Mouse (Mus musculus): Measurements from ENCODE around the gene Abhd16a. TPM values are rescaled to one million over a fixed set of nuclear protein-coding genes. Genes with fewer than 3 reads are reported as not detected.

Gene Abhd16a
- total RNA-seq, 4 experiments from 2014 or later = 96.2 to 115 (median 106) TPM

DNA sequence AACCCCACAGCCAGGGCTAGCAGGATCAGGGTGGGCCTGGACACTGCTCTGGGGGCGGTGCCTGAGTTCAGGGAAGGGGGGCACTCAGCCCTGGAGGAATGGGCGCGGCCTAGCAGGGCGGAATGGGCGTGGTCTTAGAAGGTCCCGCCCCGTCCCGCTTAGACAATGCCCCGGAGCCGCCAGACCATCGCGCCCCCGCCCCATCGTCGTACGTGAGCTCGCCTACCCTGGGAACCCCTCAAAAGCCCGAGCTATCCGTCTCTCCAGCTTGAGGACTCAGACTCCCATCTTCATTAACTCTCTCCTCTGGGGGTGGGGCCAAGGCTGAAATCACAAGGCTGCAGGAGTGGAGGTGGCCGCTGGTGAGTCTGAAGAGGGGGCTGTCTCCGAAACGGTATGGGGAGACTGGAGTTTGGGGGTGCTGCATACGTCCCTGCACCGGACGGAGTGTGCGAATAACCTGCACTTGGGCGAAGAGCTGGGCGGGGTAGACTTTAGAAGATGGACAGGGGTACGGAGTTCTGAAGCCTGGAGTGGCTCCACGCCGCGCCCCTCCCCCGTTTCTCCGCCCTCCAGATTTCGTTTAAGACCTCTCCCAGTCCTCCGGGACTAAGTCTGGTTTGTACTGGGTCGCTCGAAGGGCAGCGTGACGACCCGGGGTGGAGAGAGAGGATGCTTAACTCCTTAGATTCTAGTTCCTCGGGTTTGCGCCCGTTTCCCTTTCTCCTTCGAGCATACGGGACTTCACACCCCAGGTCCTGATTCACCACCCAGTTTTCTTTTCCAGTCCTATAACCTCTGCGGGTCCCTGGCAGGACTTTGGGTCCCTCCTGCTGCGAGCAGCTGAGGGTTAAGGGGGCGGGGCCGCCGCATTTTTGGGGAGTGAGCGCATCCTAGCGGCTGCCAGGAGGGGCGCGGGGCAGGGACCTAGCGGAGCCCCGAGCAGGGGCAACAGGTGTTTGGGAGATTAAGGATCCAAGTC is 29.9 kb upstream of the Abhd16a start, which contains the start of gene Ddah2:
Gene Ddah2, plus strand, starts transcription at position 125 of the 982 bp plus-strand sequence.
- peak; percentile 47 to 61 for DNase-seq (ENCODE audit: low spot score in 2 of 2)

DNA sequence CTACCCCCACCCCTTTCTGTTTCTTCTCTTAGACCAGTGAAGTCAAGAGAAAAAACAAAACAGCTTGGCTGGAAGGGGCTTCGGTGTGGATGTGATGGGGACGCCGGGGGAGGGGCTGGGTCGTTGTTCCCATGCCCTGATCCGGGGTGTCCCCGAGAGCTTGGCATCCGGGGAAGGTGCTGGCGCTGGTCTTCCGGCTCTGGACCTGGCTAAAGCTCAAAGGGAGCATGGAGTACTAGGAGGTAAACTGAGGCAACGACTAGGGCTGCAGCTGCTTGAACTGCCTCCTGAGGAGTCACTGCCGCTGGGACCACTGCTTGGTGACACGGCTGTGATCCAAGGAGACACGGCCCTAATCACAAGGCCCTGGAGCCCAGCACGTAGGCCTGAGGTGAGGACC is 29.0 kb upstream of the Abhd16a start:
- no peak for DNase-seq (ENCODE audit: low spot score in 2 of 2)

DNA sequence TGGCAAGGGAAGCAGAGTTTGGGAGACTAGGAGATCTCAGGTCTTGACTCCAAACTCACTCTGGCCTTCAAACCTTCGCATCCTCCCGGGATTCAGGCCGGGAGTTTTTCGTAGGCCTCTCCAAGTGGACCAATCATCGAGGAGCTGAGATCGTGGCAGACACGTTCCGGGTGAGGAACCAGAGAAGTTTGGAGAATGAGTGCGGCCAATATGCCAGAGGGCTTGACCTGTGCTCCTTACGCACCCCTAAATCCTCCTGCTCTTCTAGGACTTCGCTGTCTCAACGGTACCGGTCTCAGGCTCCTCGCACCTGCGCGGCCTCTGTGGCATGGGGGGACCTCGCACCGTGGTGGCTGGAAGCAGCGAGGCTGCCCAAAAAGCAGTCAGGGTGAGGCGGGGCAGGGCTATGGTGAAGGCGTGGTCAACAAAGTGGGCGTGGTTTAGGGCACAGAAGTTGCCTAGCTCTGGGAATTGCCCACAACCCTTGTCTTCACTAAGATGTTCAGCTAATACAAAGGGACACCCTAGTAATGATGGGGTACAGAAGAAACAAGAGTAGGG is 28.2 kb upstream of the Abhd16a start:
- DNase-seq (ENCODE audit: low spot score in 2 of 2) = no peak

DNA sequence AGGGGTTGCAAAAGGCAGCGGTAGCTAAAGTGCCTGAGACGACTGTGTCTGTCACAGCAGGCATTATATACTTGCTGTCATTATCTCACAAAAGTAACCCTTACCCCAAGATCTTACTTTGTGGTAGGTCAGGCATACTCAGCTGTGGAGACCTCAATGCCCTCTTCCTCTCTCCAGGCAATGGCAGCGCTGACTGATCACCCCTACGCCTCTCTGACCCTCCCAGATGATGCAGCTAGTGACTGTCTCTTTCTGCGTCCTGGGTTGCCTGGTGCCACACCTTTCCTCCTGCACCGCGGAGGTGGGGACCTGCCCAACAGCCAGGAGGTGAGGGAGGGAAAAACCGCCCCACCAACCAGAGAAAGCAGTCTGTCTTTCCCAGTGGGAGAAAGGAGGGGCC is 27.8 kb upstream of the Abhd16a start:
- DNase-seq (ENCODE audit: low spot score in 2 of 2) = no peak

DNA sequence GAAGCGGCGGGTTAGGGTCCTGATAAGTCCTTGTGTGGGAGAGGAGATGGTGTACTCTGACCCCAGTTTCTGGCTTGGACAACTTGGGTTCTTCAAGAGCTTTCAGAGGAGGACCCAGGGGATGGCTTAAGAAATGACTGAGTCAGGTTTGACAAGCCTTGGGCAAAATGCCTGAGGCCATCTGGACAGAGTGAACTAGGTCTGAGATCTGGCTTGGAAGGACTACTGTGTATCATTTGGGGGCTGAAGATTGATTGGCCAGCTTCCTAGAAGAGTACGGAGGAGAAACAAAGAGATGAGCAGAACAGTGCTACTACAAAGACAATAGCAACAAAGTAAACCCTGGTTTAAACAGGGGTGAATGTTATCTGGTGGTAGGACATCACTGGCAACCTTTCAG is 25.6 kb upstream of the Abhd16a start:
- DNase-seq (ENCODE audit: low spot score in 2 of 2) = no peak

DNA sequence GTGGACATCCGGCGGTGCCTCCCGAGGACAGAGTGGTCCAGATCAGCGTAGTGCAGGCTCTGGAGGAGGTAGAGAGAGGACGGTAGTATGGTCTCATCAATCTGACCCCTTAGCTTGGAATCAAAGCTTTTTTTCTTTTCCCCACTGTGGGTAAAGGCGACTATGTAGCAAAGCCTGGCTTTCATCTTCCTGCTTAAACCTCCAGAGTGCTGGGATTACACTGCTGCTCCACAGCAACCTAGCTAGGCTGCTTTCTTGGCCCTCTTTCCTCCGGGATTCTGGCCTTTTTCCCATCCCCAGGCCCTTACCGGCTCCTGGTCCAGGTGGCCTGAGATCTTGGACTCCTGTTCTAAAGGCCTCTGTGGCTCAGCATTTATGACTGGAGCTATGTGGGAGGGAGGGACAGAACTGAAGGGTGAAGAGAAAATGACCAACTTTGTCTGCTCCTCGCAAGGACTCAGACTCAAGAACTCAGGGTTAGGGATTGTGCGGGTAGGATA is 24.6 kb upstream of the Abhd16a start:
- no peak for DNase-seq (ENCODE audit: low spot score in 2 of 2)

DNA sequence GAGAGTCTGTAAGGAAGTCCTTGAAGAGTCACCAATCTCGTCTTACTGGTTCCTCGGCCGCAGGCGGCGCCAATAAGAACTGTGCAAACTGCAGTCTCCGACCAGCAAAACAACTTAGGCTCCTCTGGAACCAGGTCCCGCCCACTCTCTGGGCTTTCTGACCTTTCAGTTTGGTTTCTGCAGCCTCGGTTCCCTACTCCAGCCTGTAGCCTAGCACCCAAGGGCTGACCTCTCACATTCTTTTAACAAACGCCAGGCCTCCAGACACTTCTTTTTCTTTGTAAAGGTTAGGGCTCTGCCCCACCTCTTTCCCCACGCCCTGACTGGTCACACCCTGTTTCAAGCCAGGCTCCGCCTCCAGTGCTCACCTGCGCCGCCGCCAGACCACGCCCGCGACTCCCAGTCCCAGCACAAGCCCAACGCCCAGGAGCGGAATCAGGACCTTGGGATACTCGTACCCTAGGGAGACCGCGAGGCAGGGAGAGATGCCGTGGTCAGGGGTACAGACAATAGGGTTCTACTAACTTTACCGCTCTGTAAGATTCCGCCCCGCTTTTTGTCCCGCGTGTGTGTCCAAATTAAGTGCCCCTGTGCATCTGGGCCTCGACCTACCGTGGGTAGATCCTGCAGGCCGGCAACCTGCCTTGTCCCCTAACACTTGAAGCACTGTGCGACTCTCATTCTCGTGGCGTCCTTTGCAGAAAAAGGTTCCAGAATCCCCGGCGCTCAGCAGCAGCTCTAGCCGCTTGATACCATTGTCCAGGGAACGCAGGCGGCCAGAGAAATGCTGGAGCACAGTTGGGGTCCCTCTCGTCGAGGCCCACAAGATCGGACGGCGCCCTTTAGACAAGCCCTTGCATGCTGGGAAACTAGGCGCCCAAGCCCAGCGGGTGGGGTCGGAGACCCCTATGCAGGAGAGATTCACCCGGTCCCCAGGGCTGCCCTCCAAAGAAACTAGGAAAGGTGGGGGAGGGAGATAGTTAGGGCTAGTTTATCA is 23.8 kb upstream of the Abhd16a start, which contains the start of gene Ly6g6c:
Gene Ly6g6c, plus strand, starts transcription at position 438 of the 997 bp plus-strand sequence.
- no peak for DNase-seq (ENCODE audit: low spot score in 2 of 2)

DNA sequence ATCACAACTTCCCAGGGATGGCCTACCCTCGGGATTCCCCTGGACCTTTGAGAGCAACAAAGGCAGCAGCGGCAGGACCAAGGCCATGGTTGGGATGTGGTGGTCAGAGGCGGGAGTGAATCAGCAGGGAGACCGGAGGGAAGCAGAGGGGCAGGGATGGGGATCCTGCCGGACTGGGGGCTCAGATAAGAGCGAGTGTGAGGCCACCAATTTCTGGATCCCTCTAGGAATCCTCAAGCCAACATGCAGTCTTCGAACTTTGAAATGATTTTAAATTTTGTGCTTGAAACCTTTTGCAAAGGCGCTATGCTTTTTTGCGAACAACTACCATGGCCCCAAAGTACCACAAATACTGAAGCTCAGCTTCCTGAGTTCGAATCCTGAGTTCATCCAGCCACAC is 23.0 kb upstream of the Abhd16a start, which contains the start of gene Mpig6b:
Gene Mpig6b, minus strand, starts transcription at position 101 of the 400 bp plus-strand sequence.
- no peak for DNase-seq (ENCODE audit: low spot score in 2 of 2)

DNA sequence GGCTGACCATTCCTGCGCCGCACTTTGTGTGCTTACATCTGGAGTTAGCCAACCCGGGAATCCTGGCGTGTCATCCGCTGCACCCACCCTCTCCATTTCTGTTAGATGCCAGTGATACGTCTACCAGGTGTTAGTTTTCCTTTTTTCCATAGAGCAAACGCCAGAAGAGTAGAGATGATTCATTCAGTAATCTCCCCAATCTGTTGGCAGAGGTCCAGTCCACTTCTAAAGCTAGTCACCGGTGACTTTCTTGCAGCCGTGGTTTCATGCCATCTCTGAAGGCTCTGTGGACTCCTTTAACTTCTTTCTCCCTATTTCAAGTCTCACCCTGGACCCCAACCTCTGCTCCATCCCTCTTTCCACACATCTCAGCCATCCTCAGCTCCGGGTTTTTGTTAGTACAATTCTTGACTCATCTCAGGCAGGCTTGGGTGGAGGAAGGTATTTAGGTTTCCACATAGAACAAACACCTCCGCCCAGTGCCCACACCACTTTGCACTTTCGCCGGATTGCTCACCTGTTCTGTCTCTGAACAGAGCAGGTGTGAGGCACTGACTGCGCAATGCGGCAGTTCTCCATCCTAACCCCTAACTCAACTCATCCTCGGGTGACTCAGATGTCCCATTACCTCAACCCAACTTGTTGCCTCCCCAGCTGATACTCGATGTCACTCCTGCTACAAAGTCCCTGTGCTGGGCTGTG is 20.7 kb upstream of the Abhd16a start:
- DNase-seq (ENCODE audit: low spot score in 2 of 2) = no peak

DNA sequence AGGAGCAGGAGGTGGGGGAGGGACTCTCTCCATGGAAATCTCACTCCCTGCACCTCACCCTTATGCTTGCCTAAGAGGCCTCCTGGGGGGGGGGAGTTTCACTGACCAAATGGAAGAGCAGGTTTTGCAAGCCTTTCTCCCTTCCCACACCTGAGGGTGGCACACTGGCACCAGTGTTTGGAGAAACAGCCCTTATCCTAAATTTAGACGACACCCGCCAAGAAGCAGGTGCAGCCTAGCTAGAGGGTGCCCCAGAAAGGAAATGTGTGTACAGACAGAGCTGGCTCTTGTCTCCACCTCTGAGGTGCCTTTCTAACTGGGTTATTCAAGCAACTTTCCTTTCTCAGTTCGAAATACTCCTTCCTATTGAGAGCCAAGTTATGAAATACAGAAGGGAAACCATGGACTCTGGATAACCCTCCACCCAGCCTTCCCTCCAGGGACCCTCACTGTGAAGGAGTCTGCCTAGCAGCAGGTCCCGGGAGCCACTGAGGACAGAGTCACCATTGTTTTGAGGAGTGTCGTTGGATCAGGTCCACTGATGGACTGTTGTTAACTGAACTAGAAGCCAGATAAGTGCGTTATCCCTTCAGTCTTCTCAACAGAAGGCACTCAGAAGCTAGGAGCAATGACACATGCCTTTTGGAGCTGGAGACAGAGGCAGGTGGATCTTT is 18.4 kb upstream of the Abhd16a start:
- DNase-seq (ENCODE audit: low spot score in 2 of 2) = no peak

DNA sequence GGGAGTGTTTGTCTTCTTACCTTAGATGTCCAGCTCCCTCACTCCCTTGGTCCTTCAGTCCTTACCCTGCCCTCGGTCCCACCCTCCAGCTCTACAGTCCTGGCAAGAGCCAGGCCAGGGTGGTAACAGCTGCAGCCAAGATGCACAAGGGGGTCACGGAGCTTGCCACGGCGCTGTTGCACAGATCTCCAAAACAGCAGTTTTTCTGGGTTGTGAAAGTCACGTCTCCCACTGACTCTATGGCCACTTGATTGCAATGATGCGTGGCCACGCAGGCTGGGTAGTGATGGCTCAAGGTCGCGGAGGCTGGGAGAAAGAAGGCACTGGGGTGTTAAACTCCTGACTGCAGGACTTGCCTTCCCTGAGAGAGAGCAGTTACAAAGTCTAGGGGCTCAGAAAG is 17.6 kb upstream of the Abhd16a start:
- no peak for DNase-seq (ENCODE audit: low spot score in 2 of 2)

DNA sequence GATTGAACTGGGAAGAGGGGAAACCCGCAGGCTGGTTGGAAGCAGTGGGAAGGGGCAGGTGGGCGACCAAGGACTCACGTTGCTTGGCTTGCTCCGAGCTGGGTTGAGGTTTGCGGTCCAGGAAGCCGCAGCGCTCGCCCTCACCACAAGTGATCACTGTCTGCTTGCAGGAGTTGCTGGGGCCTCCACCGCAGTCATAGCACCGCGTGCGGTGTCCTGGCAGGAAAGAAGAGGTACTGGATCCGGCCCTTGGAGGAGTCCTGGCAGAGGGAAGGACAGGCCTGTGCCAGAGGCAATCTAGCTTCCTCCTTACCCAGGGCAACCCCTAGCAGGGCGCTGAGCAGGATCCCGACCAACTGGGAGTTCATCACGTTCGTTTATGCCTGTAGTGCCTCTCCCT is 15.0 kb upstream of the Abhd16a start:
- DNase-seq (ENCODE audit: low spot score in 2 of 2) = no peak

DNA sequence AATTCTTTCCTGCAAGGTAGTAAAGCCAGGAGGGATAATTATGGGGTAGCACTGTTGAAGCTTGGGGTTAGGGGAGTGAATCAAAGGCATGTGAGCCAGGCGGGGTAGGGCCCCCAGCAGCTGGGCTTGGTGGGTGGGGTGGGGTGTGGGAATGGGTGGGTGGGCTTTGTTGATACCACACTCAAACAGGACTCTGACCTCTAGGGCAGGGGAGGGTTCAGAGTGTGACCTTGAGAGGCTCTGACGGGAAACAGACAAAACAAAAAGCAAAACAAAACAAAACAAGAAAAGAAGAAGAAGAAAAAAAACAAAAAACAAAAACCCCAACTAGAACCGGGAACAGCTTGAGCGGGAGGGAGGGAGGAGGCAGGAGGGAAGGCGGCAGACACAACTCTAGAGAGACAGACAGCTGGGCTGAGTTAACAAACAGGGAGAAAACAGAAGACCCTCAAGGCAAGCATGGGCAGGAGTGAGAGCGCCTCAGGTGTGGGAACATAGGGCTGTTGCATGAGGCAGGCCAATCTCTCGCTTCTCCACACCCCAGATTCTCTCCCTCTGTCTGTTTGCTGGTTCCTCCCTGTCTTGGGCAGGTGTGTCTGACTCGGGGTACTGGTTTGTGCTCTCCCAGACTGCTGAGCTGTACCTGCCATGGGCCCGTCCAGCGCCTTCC is 12.4 kb upstream of the Abhd16a start, which contains the start of gene Ly6g6e:
Gene Ly6g6e, plus strand, starts transcription at position 396 of the 670 bp plus-strand sequence.
- DNase-seq (ENCODE audit: low spot score in 2 of 2) = no peak

DNA sequence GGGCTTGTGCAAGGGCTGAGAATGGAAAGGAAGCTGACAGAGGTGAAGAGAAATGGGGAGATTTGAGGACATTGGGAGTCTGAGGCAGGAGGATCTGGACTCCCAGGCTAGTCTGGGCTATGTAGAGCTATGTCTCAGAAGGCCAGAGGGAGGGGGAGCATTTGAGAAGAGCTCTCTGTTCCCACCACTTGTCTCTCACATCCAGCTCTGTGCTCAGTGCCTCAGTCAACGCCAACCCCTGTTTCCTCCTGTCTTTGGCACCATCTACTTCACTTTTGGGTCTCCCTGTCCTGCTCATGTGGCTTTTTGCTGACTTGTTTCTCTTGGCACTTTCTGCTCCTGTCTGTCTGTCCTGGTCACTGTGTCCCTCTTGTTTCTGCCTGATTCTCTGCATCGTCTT is 11.8 kb upstream of the Abhd16a start:
- DNase-seq (ENCODE audit: low spot score in 2 of 2) = no peak

DNA sequence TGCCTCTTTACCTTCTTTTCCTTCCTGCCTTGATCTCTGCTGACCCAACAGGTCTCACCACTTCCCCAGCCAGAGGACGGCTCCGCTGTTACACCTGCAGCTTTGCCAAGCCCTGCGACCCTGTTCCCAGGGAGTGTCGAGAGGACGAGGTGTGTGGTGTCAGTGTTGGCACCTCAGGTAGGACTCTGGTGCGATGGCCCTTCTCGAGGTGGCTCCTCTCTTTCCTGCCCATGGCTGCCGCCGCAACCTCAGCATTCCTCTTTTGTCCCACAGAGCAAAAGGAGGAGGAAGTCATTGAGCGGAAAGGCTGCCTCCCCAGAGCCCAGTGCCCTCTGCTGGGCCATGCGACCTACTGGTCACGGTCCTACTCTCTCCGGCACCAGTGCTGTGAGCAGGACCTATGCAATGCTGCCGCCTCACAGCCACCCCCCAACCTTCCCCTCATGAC is 11.3 kb upstream of the Abhd16a start, which contains the start of gene Ly6g6d:
Gene Ly6g6d, minus strand, starts transcription at position 280 of the 448 bp plus-strand sequence.
- DNase-seq (ENCODE audit: low spot score in 2 of 2) = no peak

DNA sequence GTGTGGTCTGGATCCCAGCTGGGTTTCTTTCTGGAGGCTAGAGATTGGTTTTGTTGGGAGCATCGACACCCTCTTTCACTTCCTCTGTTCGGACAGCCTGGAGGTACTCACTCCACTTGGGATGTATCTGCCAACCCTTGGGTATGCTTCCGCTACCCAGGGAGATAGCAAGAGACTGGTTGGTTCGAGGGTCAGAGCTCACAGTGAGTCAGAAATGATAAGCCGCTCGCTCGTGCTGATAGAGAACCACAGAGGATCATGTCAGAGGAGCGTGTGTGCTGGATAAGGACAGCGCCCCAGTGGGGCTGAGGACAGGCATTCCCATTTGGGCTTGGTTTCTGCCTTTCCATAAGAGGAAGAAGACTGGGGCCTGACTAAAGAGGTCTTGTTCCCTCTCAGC is 9.3 kb upstream of the Abhd16a start:
- DNase-seq (ENCODE audit: low spot score in 2 of 2) = no peak

DNA sequence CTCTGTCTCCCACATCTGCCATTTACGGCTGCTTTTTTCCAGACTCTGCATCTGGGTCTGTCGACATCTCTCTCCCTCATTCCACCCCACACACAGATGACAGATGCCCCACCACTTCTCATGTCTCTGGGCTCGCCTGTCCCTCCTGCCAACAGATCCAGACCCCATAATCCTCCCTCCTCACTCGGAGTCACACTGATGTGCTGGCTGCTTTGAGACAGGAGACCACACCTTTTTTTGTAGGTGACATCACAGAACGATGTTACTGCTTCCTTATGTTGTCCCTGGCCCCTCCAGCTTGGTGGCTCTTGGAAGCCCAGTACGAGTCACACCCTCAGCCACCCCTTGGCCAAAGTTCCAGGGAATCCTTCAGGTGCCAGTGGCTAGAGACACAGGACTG is 8.8 kb upstream of the Abhd16a start:
- no peak for DNase-seq (ENCODE audit: low spot score in 2 of 2)

DNA sequence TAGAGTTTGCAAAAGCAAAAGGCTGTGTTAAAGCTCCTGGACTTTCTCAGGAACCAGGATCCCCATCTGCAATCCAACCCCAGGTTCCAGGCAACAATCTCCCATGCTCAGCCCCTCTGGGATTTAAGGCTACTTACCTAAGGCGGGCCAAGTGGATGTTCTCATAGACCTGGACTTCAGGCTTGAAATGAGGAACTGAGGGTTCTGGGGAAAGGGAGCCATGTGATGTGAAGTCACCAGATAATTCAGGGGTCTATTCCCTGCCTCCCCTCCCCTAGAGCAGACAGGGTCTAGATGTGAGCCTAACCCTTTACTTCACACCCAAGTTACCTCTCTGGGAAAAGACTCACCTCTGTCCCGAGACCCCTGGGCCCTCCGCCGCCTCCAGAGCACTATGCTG is 8.4 kb upstream of the Abhd16a start:
- no peak for DNase-seq (ENCODE audit: low spot score in 2 of 2)
